Mouse (Mus musculus) cortical plate, adult 2 months (tissue): Measurements from ENCODE around the gene Ltk.

Experiments used
- CTCF ChIP-seq: fragments of 200-500 bp; IDR thresholded peaks from 2 replicates; pipeline ENCODE4 v1.5.1; 2011; ENCODE audit warnings: mild to moderate bottlenecking, control low read depth, low read length; ENCODE audit not compliant: insufficient read depth; ENCODE audit errors: extremely low read depth
- POLR2A ChIP-seq: fragments of 200-500 bp; IDR thresholded peaks from 2 replicates; pipeline ENCODE4 v1.6.1; 2011; ENCODE audit warnings: mild to moderate bottlenecking, low read length, control low read depth; ENCODE audit not compliant: insufficient read depth; ENCODE audit errors: extremely low read depth

DNA sequence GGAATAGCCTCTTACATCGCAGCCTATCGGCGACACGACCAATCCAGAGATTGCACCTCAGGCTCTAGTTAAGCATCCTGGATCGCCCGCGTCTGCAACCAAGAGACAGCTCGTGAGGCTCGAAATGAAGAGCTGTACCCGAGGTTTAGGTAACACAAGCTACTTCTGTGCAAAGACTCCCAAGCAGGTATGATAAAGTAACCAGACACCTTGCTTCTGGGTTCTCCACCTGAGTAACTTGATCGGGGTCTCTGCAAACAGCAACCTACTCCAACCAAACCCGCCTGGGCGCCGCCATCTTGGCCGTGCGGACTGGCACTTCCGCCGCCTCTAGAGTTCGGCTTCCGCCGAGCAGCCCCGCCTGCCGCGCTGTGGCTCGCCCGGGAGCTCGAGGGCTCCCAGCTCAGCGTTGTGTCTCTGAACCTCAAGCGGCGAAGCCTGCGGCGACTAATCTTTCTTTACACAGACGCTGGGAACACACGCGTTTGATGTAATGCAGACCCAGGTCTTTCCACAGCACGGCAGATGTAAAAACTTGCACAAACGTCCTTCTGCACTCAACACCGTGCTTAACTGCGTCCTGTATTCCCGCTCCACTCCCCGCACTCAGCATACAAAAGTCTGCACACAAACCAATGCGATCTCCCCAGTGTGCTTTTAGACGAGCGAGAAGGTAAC, 27.1 kb upstream of the Ltk start, which contains the start of gene Rpap1:
- TF ChIP-seq CTCF = no peak
- TF ChIP-seq POLR2A = peak; percentile 78
